Mouse (Mus musculus): ENCODE measurements at regions not wholly inside any gene's neighbourhood (a gene's known extent, or its start where the extent isn't known, plus 50 kb on each side); places are given as distances from the start of the nearest gene placed in this dataset.
A peak's percentile ranks its signal among the peaks of the same experiment; 100 is the strongest.

- no peak for DNase-seq (ENCODE audit: low spot score in 2 of 2)
These were observed 101.8 kb downstream of the Mospd2 start for GRCm38 (mm10) chrX:164878336-164878735.

- no peak for DNase-seq (ENCODE audit: low spot score in 2 of 2)
These were observed 139.8 kb downstream of the Mospd2 start for GRCm38 (mm10) chrX:164840393-164840792.

DNA sequence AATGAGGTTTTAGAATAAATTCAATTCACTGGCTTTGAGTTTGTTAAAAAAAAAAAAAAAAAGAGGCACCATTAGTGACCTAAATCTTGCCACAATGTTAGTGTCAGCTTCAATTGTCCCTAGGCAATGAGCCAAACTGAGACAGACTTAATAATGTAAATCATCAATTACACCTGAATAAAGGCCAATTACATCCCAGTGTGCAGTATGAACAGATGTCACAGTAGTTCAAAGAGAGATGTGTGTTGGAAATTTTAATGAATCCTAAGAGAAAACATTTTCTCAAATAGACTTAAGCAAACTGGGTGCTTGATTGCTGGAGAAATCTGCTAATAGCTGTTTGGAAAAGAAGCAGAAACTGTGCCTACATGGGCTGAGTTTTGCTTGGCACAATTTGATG is 159.3 kb downstream of the Mospd2 start:
- DNase-seq (ENCODE audit: low spot score in 2 of 2) = no peak

- no peak for DNase-seq (ENCODE audit: low spot score in 2 of 2)
These were observed 192.9 kb downstream of the Mospd2 start for GRCm38 (mm10) chrX:164787293-164787692.

GRCm38 (mm10) chrX:164764919-164765318 is 215.3 kb downstream of the Mospd2 start:
- DNase-seq (ENCODE audit: low spot score in 2 of 2) = no peak

DNA sequence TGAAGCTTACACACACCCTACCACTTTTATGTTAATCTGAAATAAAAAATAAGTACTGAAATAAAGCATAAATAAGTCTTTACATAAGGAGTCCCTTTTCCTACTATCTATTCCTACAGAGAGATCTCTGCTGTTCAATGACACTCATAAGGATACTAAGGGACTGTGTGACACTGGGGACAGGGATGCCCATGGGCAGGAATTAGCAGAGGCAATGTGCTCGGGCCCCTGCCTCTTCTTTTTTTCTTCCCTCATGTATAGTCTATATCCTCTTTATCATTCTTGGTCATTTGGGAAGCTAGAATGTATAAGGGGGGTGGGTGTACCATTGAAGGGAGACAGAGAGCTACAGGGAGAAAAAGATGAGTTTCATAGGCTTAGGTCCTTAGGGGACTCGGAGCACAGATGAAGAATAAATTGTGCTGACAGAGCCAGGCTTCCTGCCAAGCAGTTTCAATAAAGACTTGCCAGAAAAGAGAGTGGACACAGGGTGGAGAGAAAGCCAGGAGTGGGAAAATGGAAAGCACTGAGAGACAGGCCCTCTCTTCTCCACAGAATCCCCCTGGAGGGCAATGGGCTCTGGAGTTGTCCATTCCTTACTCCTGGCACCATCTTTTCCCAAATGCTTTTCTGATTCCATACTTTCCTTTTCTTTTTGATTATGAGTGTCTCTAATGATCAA is 216.3 kb downstream of the Mospd2 start:
- peak in 1 of 2 experiments; percentile 13 for DNase-seq (ENCODE audit: low spot score in 2 of 2)

DNA sequence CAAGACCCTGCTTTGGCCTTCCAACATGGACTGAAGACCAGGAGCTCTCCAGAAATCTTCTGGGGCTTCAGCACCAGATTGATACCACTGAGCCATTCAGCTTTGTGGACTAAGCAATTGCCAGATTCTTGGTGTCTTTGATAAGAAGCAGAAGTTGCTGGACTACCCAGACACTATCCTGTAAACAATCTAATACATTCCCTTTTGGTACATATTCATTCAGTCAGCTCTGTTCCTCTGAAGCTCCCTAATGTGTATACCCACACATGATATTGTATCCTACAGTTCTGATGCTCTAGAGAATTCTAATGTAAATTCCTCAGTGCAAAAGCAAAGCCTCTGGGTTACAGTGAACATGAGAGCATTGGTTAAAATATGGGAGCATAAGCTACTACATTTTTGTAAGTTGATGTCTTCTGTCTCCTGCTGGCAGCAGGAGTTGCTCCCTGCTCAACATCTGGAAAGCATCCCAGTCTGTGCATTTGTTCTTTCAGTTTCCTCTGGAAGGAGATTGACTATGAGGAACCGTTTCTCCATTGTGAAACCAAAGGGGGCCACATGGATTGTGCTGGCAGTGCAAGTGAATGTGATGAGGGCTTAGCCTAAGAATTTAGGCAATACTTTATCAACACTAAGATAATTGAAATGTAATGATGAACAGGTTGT is 234.5 kb downstream of the Mospd2 start:
- DNase-seq (ENCODE audit: low spot score in 2 of 2) = no peak
